Mouse (Mus musculus) T-cell, adult 66 days (primary cell): ENCODE measurements around the gene Fbxw8. TPM values are rescaled to one million over a fixed set of nuclear protein-coding genes. Genes with fewer than 3 reads are reported as not detected.

Experiments used
- total RNA-seq, 2 experiments: library from RNA; stranded (reverse); gene quantifications; 3 replicates in 1 of 2; 4 replicates in 1 of 2; pipeline ENCODE4 v1.2.4; 2023

The Fbxw8 gene
- total RNA-seq = 1 to 10 TPM; 6.8 to 9.6 TPM

GRCm38 (mm10) chr5:118154839-118155564 lies at the start of gene Fbxw8:
Gene Fbxw8 (minus strand): TSS chr5:118155464.

GRCm38 (mm10) chr5:118164581-118164980 lies 9.3 kb upstream of the Fbxw8 start, which contains the start of gene Hrk:
Gene Hrk (plus strand): TSS chr5:118164648.

GRCm38 (mm10) chr5:118027698-118028190 lies 127.5 kb downstream of the Fbxw8 start, which contains the start of gene Tesc:
Gene Tesc (plus strand): TSS chr5:118027743.

Other genes starting within 250 kb of the Fbxw8 start
- gene Fbxo21, start 178.7 kb downstream of the Fbxw8 start, total RNA-seq = 10 to 100 TPM; 31.1 to 36.2 TPM
- gene Tesc, start 127.7 kb downstream of the Fbxw8 start, total RNA-seq = 10 to 100 TPM; 32.9 to 35.1 TPM
- not detected for gene Hrk, start 9.2 kb upstream of the Fbxw8 start, total RNA-seq
- 1 to 10 TPM in 1 of 2 experiments, under 1 TPM in 1; 0.89 to 1.5 TPM for gene Rnft2, start 89.7 kb upstream of the Fbxw8 start, total RNA-seq
- gene 2410131K14Rik, start 89.8 kb upstream of the Fbxw8 start, total RNA-seq = 10 to 100 TPM in 1 of 2 experiments, 1 to 10 TPM in 1; 9.9 to 11.0 TPM